Mouse (Mus musculus): ENCODE measurements around the gene Adrb1. TPM values are rescaled to one million over a fixed set of nuclear protein-coding genes. Genes with fewer than 3 reads are reported as not detected.
"Not testable (repeated sequence)": the region's sequence is repeated elsewhere in the genome, so short reads cannot be mapped to it uniquely, and the experiment has no call there.

Adrb1 gene
- polyA plus RNA-seq, 1 experiment = 1.0 TPM

DNA sequence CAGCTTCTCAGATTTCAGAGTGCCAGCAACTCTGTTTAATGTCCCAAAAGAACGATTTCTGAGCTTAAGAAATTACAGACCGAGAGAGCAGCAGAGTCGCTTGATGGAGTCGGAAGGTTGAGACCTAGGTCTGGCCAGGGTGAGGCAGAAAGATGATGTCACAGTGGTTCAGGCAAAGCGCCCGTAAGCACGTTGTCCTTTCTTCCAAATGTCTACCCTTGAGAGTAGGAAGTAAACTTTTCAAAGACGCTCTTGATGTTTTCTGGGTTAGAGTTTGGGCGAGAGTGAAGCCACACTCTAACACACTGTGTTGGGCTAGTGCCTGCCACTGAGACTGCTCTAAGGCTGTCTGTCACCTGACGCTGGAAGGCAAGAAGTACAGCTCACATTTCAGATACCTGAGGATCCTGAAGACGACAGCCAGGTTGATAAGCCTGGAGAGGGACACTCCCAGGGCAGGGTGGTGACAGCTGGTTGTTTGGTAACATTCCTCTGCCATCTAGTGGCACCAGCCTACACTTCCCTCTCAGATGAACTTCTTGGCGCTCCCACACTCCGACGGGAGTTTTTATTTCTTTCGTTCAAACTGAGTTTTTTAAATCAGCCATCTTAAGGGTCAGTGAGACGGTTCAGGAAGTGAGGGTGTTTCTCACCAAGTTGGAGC is 54.9 kb downstream of the Adrb1 start:
- H3K4me3 ChIP-seq (ENCODE audit: low read depth, low read length) = no peak overlapping the region
- H3K9me3 ChIP-seq (replicated peaks; ENCODE audit: control insufficient read depth, insufficient read depth, low read length, poor library complexity, severe bottlenecking) = no peaks in the 10 kb centered on the region
- TF ChIP-seq CTCF (IDR thresholded peaks at IDR 0.05; ENCODE audit: low read depth, low read length) (peak; percentile 55), EP300 (IDR thresholded peaks at IDR 0.05; ENCODE audit: insufficient read depth, low read depth, low read length) (no peak), POLR2A (IDR thresholded peaks at IDR 0.05; ENCODE audit: insufficient read depth, low read length) (no peak)
- no peaks in the 10 kb centered on the region for H3K4me1 ChIP-seq (ENCODE audit: control insufficient read depth, insufficient read depth, low read length)
- H3K9ac ChIP-seq (ENCODE audit: low read depth, poor library complexity, severe bottlenecking) = no peak overlapping the region
- H3K36me3 ChIP-seq (ENCODE audit: control insufficient read depth, insufficient read depth, low read length, poor library complexity, severe bottlenecking) = no peaks in the 10 kb centered on the region
- H3K27me3 ChIP-seq (ENCODE audit: control insufficient read depth, insufficient read depth, low read length, poor library complexity, severe bottlenecking) = no peaks in the 10 kb centered on the region
- H3K27ac ChIP-seq (ENCODE audit: insufficient read depth, low read length) = no peak overlapping the region

GRCm38 (mm10) chr19:56778532-56778931 is 56.5 kb downstream of the Adrb1 start:
- not testable (repeated sequence) for H3K9ac ChIP-seq (ENCODE audit: low read depth, poor library complexity, severe bottlenecking); H3K4me3 ChIP-seq (ENCODE audit: low read depth, low read length); H3K27ac ChIP-seq (ENCODE audit: insufficient read depth, low read length); H3K27me3 ChIP-seq (ENCODE audit: control insufficient read depth, insufficient read depth, low read length, poor library complexity, severe bottlenecking); H3K4me1 ChIP-seq (ENCODE audit: control insufficient read depth, insufficient read depth, low read length); H3K9me3 ChIP-seq (replicated peaks; ENCODE audit: control insufficient read depth, insufficient read depth, low read length, poor library complexity, severe bottlenecking); H3K36me3 ChIP-seq (ENCODE audit: control insufficient read depth, insufficient read depth, low read length, poor library complexity, severe bottlenecking)

Other genes starting within 250 kb of the Adrb1 start
- 14.0 and 16.0 TPM in 2 replicates for gene Dclre1a, start 174.0 kb upstream of the Adrb1 start, polyA plus RNA-seq (2011; ENCODE audit: insufficient read depth, insufficient read length, low read depth, missing spikeins)
- gene Nhlrc2, start 173.9 kb upstream of the Adrb1 start, polyA plus RNA-seq (2011; ENCODE audit: insufficient read depth, insufficient read length, low read depth, missing spikeins) = 18.0 and 27.8 TPM in 2 replicates
- gene Ccdc186, start 100.0 kb downstream of the Adrb1 start, polyA plus RNA-seq (2011; ENCODE audit: insufficient read depth, insufficient read length, low read depth, missing spikeins) = 56.8 and 60.7 TPM in 2 replicates
- gene Tdrd1, start 104.0 kb downstream of the Adrb1 start, polyA plus RNA-seq (2011; ENCODE audit: insufficient read depth, insufficient read length, low read depth, missing spikeins) = 1.7 and 2.0 TPM in 2 replicates
- gene Vwa2, start 152.1 kb downstream of the Adrb1 start, polyA plus RNA-seq (2011; ENCODE audit: insufficient read depth, insufficient read length, low read depth, missing spikeins) = 1.6 and 2.8 TPM in 2 replicates

Measured in ES-Bruce4 (cell line).